21 mouse cellular contexts compared by ENCODE assay signal in the genomic region with DNA sequence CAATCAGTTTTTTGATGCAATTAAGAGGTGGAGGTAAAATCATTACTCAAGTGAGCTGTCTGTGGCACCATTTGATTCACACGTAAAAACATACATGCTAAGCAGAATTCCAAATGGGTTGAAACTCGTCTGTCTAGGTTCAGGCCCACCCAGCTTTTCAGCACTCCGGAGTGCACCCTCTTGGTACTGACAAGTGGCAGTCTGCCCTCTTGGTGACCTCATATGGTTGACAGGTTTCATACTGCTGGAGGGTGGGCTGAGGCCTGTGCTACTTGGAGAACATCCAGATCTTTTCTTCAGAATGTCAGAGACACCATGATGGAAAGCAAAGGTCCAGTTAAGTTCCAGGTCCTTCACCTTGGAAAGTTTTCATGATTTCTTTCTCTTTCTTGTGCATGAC.
A peak's percentile ranks its signal among the peaks of the same experiment; 100 is the strongest.
DNase-seq lines count a peak whose midpoint lies in the region; ATAC-seq lines count a peak whose summit lies in the region.
"Had no signal": no experiment of that assay in that cellular context is flagged by ENCODE, and none has a peak within 500 bp of the region (broad histone marks: within the 10 kb centered on the region; RNA-seq: fewer than 3 reads in every experiment).

No protein-coding gene starts in this region.

- intact Hi-C loops in heart, postnatal 36 days (cut with DNase I): no loop called here
- intact Hi-C loops in heart, postnatal 10 days (cut with DNase I): no loop called here

- peak; percentile 71 for ATAC-seq in heart, embryonic 12.5 days (ENCODE audit: insufficient number of reproducible peaks, low FRiP score)
- ATAC-seq in heart, embryonic 16.5 days (replicated peaks; ENCODE audit: extremely low read depth, insufficient read depth, low FRiP score): peak; percentile 84
- ATAC-seq: forebrain, embryonic 14.5 days; hindbrain, embryonic 16.5 days; inflammation-experienced regulatory T-cells, adult 6 months had no signal

- no peak overlapping the region for H3K4me3 ChIP-seq in heart, embryonic 12.5 days
- no peak overlapping the region for H3K4me3 ChIP-seq in heart, embryonic 16.5 days (ENCODE audit: low read length)
- H3K4me3 ChIP-seq: embryonic facial prominence, embryonic 15.5 days; erythroblast, embryonic 14.5 days; forebrain, embryonic 10.5 days; gastrocnemius, adult 2 months; hindbrain, embryonic 12.5 days had no signal

- H3K9ac ChIP-seq in heart, embryonic 12.5 days: no peak overlapping the region
- no peak overlapping the region for H3K9ac ChIP-seq in heart, embryonic 16.5 days (ENCODE audit: low read length)
- H3K9ac ChIP-seq: embryonic facial prominence, embryonic 15.5 days; hindbrain, embryonic 12.5 days had no signal

- no peaks in the 10 kb centered on the region for H3K9me3 ChIP-seq in heart, embryonic 12.5 days (replicated peaks)
- H3K9me3 ChIP-seq in heart, embryonic 16.5 days (replicated peaks; ENCODE audit: control insufficient read depth, low read length): no peaks in the 10 kb centered on the region
- H3K9me3 ChIP-seq: embryonic facial prominence, embryonic 15.5 days; forebrain, embryonic 10.5 days; hindbrain, embryonic 12.5 days had no signal

- H3K4me2 ChIP-seq in heart, embryonic 12.5 days: no peak overlapping the region
- H3K4me2 ChIP-seq in heart, embryonic 16.5 days (ENCODE audit: low read depth, low read length): no peak overlapping the region
- H3K4me2 ChIP-seq: embryonic facial prominence, embryonic 15.5 days; hindbrain, embryonic 12.5 days had no signal

- no peaks in the 10 kb centered on the region for H3K36me3 ChIP-seq in heart, embryonic 12.5 days
- no peaks in the 10 kb centered on the region for H3K36me3 ChIP-seq in heart, embryonic 16.5 days (ENCODE audit: control insufficient read depth, insufficient read depth)
- H3K36me3 ChIP-seq: embryonic facial prominence, embryonic 15.5 days; forebrain, embryonic 10.5 days; hindbrain, embryonic 12.5 days had no signal

- no peaks in the 10 kb centered on the region for H3K27me3 ChIP-seq in heart, embryonic 12.5 days (replicated peaks)
- H3K27me3 ChIP-seq in heart, embryonic 16.5 days (ENCODE audit: control insufficient read depth, insufficient read depth, low read length): no peaks in the 10 kb centered on the region
- H3K27me3 ChIP-seq: embryonic facial prominence, embryonic 15.5 days; hindbrain, embryonic 12.5 days had no signal

- H3K4me1 ChIP-seq in heart, embryonic 12.5 days (replicated peaks): peaks cover 31% of the 10 kb centered on the region
- peaks cover 12% of the 10 kb centered on the region for H3K4me1 ChIP-seq in heart, embryonic 16.5 days (ENCODE audit: control insufficient read depth, insufficient read depth, low read length)
- H3K4me1 ChIP-seq: embryonic facial prominence, embryonic 15.5 days; forebrain, embryonic 10.5 days; hindbrain, embryonic 12.5 days had no signal

- no peak for DNase-seq in heart, postnatal 36 days
- DNase-seq in heart, adult 8-10 months (ENCODE audit: low spot score): no peak
- DNase-seq in heart, postnatal 10 days: peak; percentile 36 to 40
- DNase-seq in gastrocnemius, postnatal 25 days: no peak
- DNase-seq: adrenal gland, adult 2 months; adrenal gland, postnatal 25 days; cerebellum, adult 18-20 months; cerebellum, adult 9-11 months; cerebellum, postnatal 36 days; gastrocnemius, adult 2 months; gastrocnemius, postnatal 36 days; kidney, adult 18-20 months had no signal

- 20% methylated on average over 3 of the region's 3 CpGs for WGBS in heart, embryonic 12.5 days
- WGBS in heart, embryonic 16.5 days: 25% methylated on average over 3 of the region's 3 CpGs

- H3K27ac ChIP-seq in heart, embryonic 12.5 days (ENCODE audit: poor library complexity, severe bottlenecking): peak overlapping the region; percentile 32; the same call in 1 of the 2 replicates
- peak overlapping the region; percentile 50; the same call in 1 of the 2 replicates for H3K27ac ChIP-seq in heart, embryonic 16.5 days (ENCODE audit: low read length)
- H3K27ac ChIP-seq: forebrain, embryonic 10.5 days; gastrocnemius, adult 2 months; hindbrain, embryonic 12.5 days had no signal

Comparison
In these comparisons a context has a peak if more than half of its experiments do, and no peak if none do; other contexts are left out.
1. DNase-seq: peak in heart, postnatal 10 days (2 of 2); none in heart, postnatal 36 days (0 of 2), heart, adult 8-10 months (single experiment) and gastrocnemius, postnatal 25 days (single experiment).